Mouse (Mus musculus) liver, postnatal 0 days (tissue): ENCODE results near the gene Dut. TPM values are rescaled to one million over a fixed set of nuclear protein-coding genes. Genes with fewer than 3 reads are reported as not detected.

ENCODE experiments used
- ATAC-seq: fragments of 200-750 bp; cut with Nextera tagmentation; 2 replicates; pipeline ENCODE4 v1.8.0; 2017; ENCODE audit warnings: mild to moderate bottlenecking, moderate library complexity
- DNase-seq: peaks from one replicate; pipeline ENCODE4 v3.0.0-alpha.2; 2016
- H3K27ac ChIP-seq: fragments of 300-500 bp; sonication (generic); 2 replicates; pipeline ENCODE4 v1.5.1; 2014; ENCODE audit warnings: antibody characterized with exemption, moderate library complexity, mild to moderate bottlenecking, low read depth
- H3K27me3 ChIP-seq: fragments of 300-500 bp; sonication (generic); 2 replicates; pipeline ENCODE4 v1.6.1; 2014; ENCODE audit warnings: low read length, control low read depth, mixed read lengths; ENCODE audit not compliant: insufficient read depth
- H3K36me3 ChIP-seq: fragments of 300-500 bp; sonication (generic); replicated peaks from 2 replicates; pipeline ENCODE4 v1.6.1; 2014; ENCODE audit warnings: mild to moderate bottlenecking, control low read depth, low read length, moderate library complexity, mixed read lengths; ENCODE audit not compliant: insufficient read depth
- H3K4me1 ChIP-seq: fragments of 300-500 bp; sonication (generic); 2 replicates; pipeline ENCODE4 v1.6.1; 2014; ENCODE audit warnings: antibody characterized with exemption, mild to moderate bottlenecking, control low read depth; ENCODE audit not compliant: insufficient read depth
- H3K4me2 ChIP-seq: fragments of 300-500 bp; sonication (generic); 2 replicates; pipeline ENCODE4 v1.6.1; 2014; ENCODE audit warnings: low read depth, mild to moderate bottlenecking, low read length, moderate library complexity, mixed read lengths
- H3K4me3 ChIP-seq: fragments of 300-500 bp; sonication (generic); 2 replicates; pipeline ENCODE4 v1.5.1; 2014; ENCODE audit warnings: low read depth, low read length
- H3K9ac ChIP-seq: fragments of 300-500 bp; sonication (generic); replicated peaks from 2 replicates; pipeline ENCODE4 v1.6.1; 2014; ENCODE audit warnings: mild to moderate bottlenecking, moderate library complexity
- H3K9me3 ChIP-seq: fragments of 300-500 bp; sonication (generic); 2 replicates; pipeline ENCODE4 v1.6.1; 2016; ENCODE audit warnings: mild to moderate bottlenecking, control low read depth, low read length, mixed read lengths
- CTCF ChIP-seq: sonication (generic); IDR thresholded peaks from 2 replicates; pipeline ENCODE4 v1.5.1; 2016; ENCODE audit warnings: antibody characterized with exemption, low read depth
- EP300 ChIP-seq: IDR thresholded peaks from 2 replicates; pipeline ENCODE4 v1.6.1; 2016; ENCODE audit warnings: antibody characterized with exemption, low read depth, mild to moderate bottlenecking
- WGBS: fragments of 180-500 bp; shearing (Covaris S2); extraction: QIAGEN DNeasy Blood & Tissue Kit; methylation state at CpG from one replicate; pipeline ENCODE4 v1.1.7; 2014; ENCODE audit not compliant: insufficient replicate concordance; 5-methylcytosine and 5-hydroxymethylcytosine counted together
- polyA plus RNA-seq: library from polyadenylated mRNA; unstranded; fragments of >200 nt; fragmentation: Nextera tagmentation; extraction: Ambion mirVana; gene quantifications from 2 replicates; pipeline ENCODE4 v1.2.1, GENCODE M21; 2015

Dut gene
- polyA plus RNA-seq, 1 experiment from 2014 or later, result 66.0 TPM

- Histone ChIP-seq H3K27ac (no peak overlapping the region; the same call in 1 of the 2 replicates), H3K4me2 (no peak overlapping the region), H3K36me3 (peaks cover 9% of the 10 kb centered on the region), H3K9ac (no peak overlapping the region), H3K9me3 (no peaks in the 10 kb centered on the region), H3K27me3 (no peaks in the 10 kb centered on the region), H3K4me3 (no peak overlapping the region), H3K4me1 (peaks cover 18% of the 10 kb centered on the region)
- TF ChIP-seq CTCF (no peak), EP300 (no peak)
- 82% methylated on average over 3 of the region's 3 CpGs for WGBS
- DNase-seq (no peak), ATAC-seq (no peak)
Observed at GRCm38 (mm10) chr2:125245545-125246285, 1.3 kb upstream of the Dut start.

- Histone ChIP-seq H3K9ac (peak overlapping the region; percentile 78), H3K27me3 (no peaks in the 10 kb centered on the region), H3K4me3 (peak overlapping the region; percentile 81), H3K27ac (peak overlapping the region; percentile 78), H3K4me1 (peaks cover 18% of the 10 kb centered on the region), H3K36me3 (peaks cover 15% of the 10 kb centered on the region), H3K9me3 (no peaks in the 10 kb centered on the region), H3K4me2 (peak overlapping the region; percentile 86)
- TF ChIP-seq EP300 (no peak), CTCF (no peak)
- ATAC-seq (no peak), DNase-seq (no peak)
- WGBS, result 13% methylated on average over 9 of the region's 9 CpGs
Observed at GRCm38 (mm10) chr2:125246669-125247068, 321 bp upstream of the Dut start.

- ATAC-seq, result no peak
- no peak for DNase-seq
- WGBS, result 0% methylated on average over 9 of the region's 9 CpGs
- Histone ChIP-seq H3K9me3 (no peaks in the 10 kb centered on the region), H3K9ac (peak overlapping the region; percentile 78), H3K36me3 (peaks cover 21% of the 10 kb centered on the region), H3K4me2 (peak overlapping the region; percentile 86), H3K27ac (peak overlapping the region; percentile 78), H3K27me3 (no peaks in the 10 kb centered on the region), H3K4me3 (peak overlapping the region; percentile 81), H3K4me1 (peaks cover 18% of the 10 kb centered on the region)
- TF ChIP-seq CTCF (no peak), EP300 (no peak)
Observed at GRCm38 (mm10) chr2:125247962-125248235, 909 bp downstream of the Dut start.

GRCm38 (mm10) chr2:125248256-125248655 lies 1.3 kb downstream of the Dut start:
- no peaks in the 10 kb centered on the region for H3K27me3 ChIP-seq

GRCm38 (mm10) chr2:125249339-125249738 lies 2.3 kb downstream of the Dut start:
- Histone ChIP-seq H3K4me2 (peak overlapping the region; percentile 86), H3K9ac (peak overlapping the region; percentile 78; the same call in 1 of the 2 replicates), H3K27ac (0 out of 2 replicates have a peak overlapping the region, but pooled peaks have one; percentile 16), H3K36me3 (peaks cover 36% of the 10 kb centered on the region), H3K4me3 (peak overlapping the region; percentile 81), H3K27me3 (no peaks in the 10 kb centered on the region), H3K9me3 (no peaks in the 10 kb centered on the region), H3K4me1 (peaks cover 18% of the 10 kb centered on the region)
- DNase-seq (no peak), ATAC-seq (no peak)
- 63% methylated on average over 4 of the region's 4 CpGs for WGBS
- TF ChIP-seq CTCF (no peak), EP300 (no peak)

More at GRCm38 (mm10) chr2:125248256-125248655, 1.3 kb downstream of the Dut start:
- peak overlapping the region; percentile 86 for H3K4me2 ChIP-seq
- TF ChIP-seq EP300 (no peak), CTCF (no peak)
- H3K27ac ChIP-seq, result peak overlapping the region; percentile 78
- WGBS, result 3% methylated on average over 8 of the region's 8 CpGs
- ATAC-seq (no peak), DNase-seq (no peak)
- H3K36me3 ChIP-seq, result peaks cover 25% of the 10 kb centered on the region
- H3K9ac ChIP-seq, result peak overlapping the region; percentile 78
- H3K9me3 ChIP-seq, result no peaks in the 10 kb centered on the region
- peak overlapping the region; percentile 81 for H3K4me3 ChIP-seq
- peaks cover 18% of the 10 kb centered on the region for H3K4me1 ChIP-seq

- Histone ChIP-seq H3K9me3 (no peaks in the 10 kb centered on the region), H3K36me3 (peaks cover 40% of the 10 kb centered on the region), H3K4me2 (peak overlapping the region; percentile 86), H3K9ac (no peak overlapping the region), H3K4me1 (peaks cover 18% of the 10 kb centered on the region), H3K27me3 (no peaks in the 10 kb centered on the region), H3K4me3 (peak overlapping the region; percentile 81; the same call in 1 of the 2 replicates), H3K27ac (no peak overlapping the region)
- WGBS, result 84% methylated on average over 4 of the region's 4 CpGs
- no peak for ATAC-seq
- no peak for DNase-seq
- TF ChIP-seq EP300 (no peak), CTCF (peak; percentile 62)
Observed at GRCm38 (mm10) chr2:125249874-125250273, 2.9 kb downstream of the Dut start.
